Mouse (Mus musculus) adrenal gland, adult 8-10 months (tissue): ENCODE measurements around the gene Mxra8. TPM values are rescaled to one million over a fixed set of nuclear protein-coding genes. Genes with fewer than 3 reads are reported as not detected.

Source experiments
- DNase-seq: peaks from one replicate; pipeline ENCODE4 v3.0.0; 2022
- microRNA-seq, 2 experiments: library from miRNA; unstranded; fragments of <30 nt; microRNA quantifications; one replicate each; pipeline ENCODE4 v1.2.0; 2022
- total RNA-seq, 4 experiments: library from RNA; stranded (reverse); gene quantifications; 2 replicates each; pipeline ENCODE4 v1.2.4; 2022

Gene Mxra8
- total RNA-seq, 4 experiments from 2014 or later: 45.1 to 93.9 (median 66.8) TPM

GRCm38 (mm10) chr4:155863001-155863400 lies 23.5 kb downstream of the Mxra8 start, which contains the start of gene Tas1r3:
Tas1r3 (minus strand) TSS chr4:155863362.
- DNase-seq: peak; percentile 4

- no peak for DNase-seq
Measured at GRCm38 (mm10) chr4:155868614-155869298, 29.3 kb downstream of the Mxra8 start.

- peak; percentile 96 for DNase-seq
Measured at GRCm38 (mm10) chr4:155869317-155870033, 30.0 kb downstream of the Mxra8 start, which contains the start of the genes Cptp and Ints11. Cptp (minus strand) TSS chr4:155869440. Ints11 (plus strand) TSS chr4:155869546.

GRCm38 (mm10) chr4:155871404-155871803 lies 31.9 kb downstream of the Mxra8 start:
- no peak for DNase-seq

- DNase-seq: peak; percentile 0
Measured at GRCm38 (mm10) chr4:155883587-155883986, 44.1 kb downstream of the Mxra8 start.

- no peak for DNase-seq
Measured at GRCm38 (mm10) chr4:155886330-155886729, 46.9 kb downstream of the Mxra8 start.

- DNase-seq: peak; percentile 0
Measured at GRCm38 (mm10) chr4:155887674-155888073, 48.2 kb downstream of the Mxra8 start.

- peak; percentile 0 for DNase-seq
Measured at GRCm38 (mm10) chr4:155888181-155888580, 48.7 kb downstream of the Mxra8 start.

- DNase-seq: no peak
Measured at GRCm38 (mm10) chr4:155889316-155889715, 49.8 kb downstream of the Mxra8 start.

GRCm38 (mm10) chr4:155891011-155891471 lies 51.6 kb downstream of the Mxra8 start:
- DNase-seq: no peak

- DNase-seq: peak; percentile 92
Measured at GRCm38 (mm10) chr4:155891551-155892001, 52.1 kb downstream of the Mxra8 start, which contains the start of the genes Pusl1 and Acap3. Pusl1 (minus strand) TSS chr4:155891781. Acap3 (plus strand) TSS chr4:155891822.

- DNase-seq: peak; percentile 69
Measured at GRCm38 (mm10) chr4:155892017-155892416, 52.5 kb downstream of the Mxra8 start.

- DNase-seq: no peak
Measured at GRCm38 (mm10) chr4:155892438-155893211, 53.1 kb downstream of the Mxra8 start.

- no peak for DNase-seq
Measured at GRCm38 (mm10) chr4:155893212-155893690, 53.8 kb downstream of the Mxra8 start.

Small RNAs within 50 kb of the gene (microRNA-seq; reads per million reads assigned to microRNA genes)
- gene Gm27743: 0 reads per million in 2 experiments

Other genes starting within 250 kb of the Mxra8 start
- gene Slc35e2, start 238.3 kb upstream of the Mxra8 start, total RNA-seq: 10 to 100 TPM; 38.8 to 54.2 (median 44.9) TPM
- gene Cdk11b, start 214.8 kb upstream of the Mxra8 start, total RNA-seq: 10 to 100 TPM; 43.1 to 56.6 (median 47.3) TPM
- not detected for gene Gm10563, start 194.3 kb upstream of the Mxra8 start, total RNA-seq
- 1 to 10 TPM; 4.8 to 8.4 (median 6.7) TPM for gene Mmp23, start 186.3 kb upstream of the Mxra8 start, total RNA-seq
- gene Mib2, start 170.5 kb upstream of the Mxra8 start, total RNA-seq: 10 to 100 TPM; 53.5 to 74.5 (median 61.5) TPM
- 10 to 100 TPM; 67.7 to 72.0 (median 69.9) TPM for gene Fndc10, start 145.3 kb upstream of the Mxra8 start, total RNA-seq
- gene Ssu72, start 134.9 kb upstream of the Mxra8 start, total RNA-seq: 100 to 1,000 TPM; 106 to 127 (median 114) TPM
- 1 to 10 TPM in 3 of 4 experiments, under 1 TPM in 1; 0.90 to 1.2 (median 1.1) TPM for gene Tmem240, start 104.9 kb upstream of the Mxra8 start, total RNA-seq
- gene Atad3a, start 78.6 kb upstream of the Mxra8 start, total RNA-seq: 10 to 100 TPM; 69.5 to 90.1 (median 77.6) TPM
- 1 to 10 TPM; 3.2 to 6.9 (median 4.7) TPM for gene Vwa1, start 65.0 kb upstream of the Mxra8 start, total RNA-seq
- 1 to 10 TPM in 1 of 4 experiments, under 1 TPM in 3; 0.17 to 1.0 (median 0.62) TPM for gene Tmem88b, start 53.8 kb upstream of the Mxra8 start, total RNA-seq
- not detected for gene Ankrd65, start 49.2 kb upstream of the Mxra8 start, total RNA-seq
- 100 to 1,000 TPM; 102 to 144 (median 126) TPM for gene Mrpl20, start 36.8 kb upstream of the Mxra8 start, total RNA-seq
- 100 to 1,000 TPM in 3 of 4 experiments, 10 to 100 TPM in 1; 88.5 to 164 (median 122) TPM for gene Ccnl2, start 27.2 kb upstream of the Mxra8 start, total RNA-seq
- gene Aurkaip1, start 8.4 kb upstream of the Mxra8 start, total RNA-seq: 100 to 1,000 TPM; 134 to 175 (median 158) TPM
- 100 to 1,000 TPM in 1 of 4 experiments, 10 to 100 TPM in 3; 69.6 to 110 (median 73.1) TPM for gene Dvl1, start 7.7 kb downstream of the Mxra8 start, total RNA-seq
- gene Tas1r3, start 23.7 kb downstream of the Mxra8 start, total RNA-seq: 1 to 10 TPM in 1 of 4 experiments, under 1 TPM in 3; 0.46 to 1.2 (median 0.62) TPM
- 10 to 100 TPM; 16.4 to 29.0 (median 17.9) TPM for gene Cptp, start 29.8 kb downstream of the Mxra8 start, total RNA-seq
- 10 to 100 TPM; 32.3 to 34.6 (median 33.3) TPM for gene Ints11, start 29.9 kb downstream of the Mxra8 start, total RNA-seq
- gene Pusl1, start 52.1 kb downstream of the Mxra8 start, total RNA-seq: 10 to 100 TPM; 23.2 to 51.5 (median 41.4) TPM
- 10 to 100 TPM; 18.2 to 49.2 (median 30.9) TPM for gene Acap3, start 52.1 kb downstream of the Mxra8 start, total RNA-seq
- 10 to 100 TPM; 64.3 to 87.8 (median 77.0) TPM for gene Ube2j2, start 104.2 kb downstream of the Mxra8 start, total RNA-seq
- gene C1qtnf12, start 122.6 kb downstream of the Mxra8 start, total RNA-seq: 10 to 100 TPM; 34.7 to 88.1 (median 58.1) TPM
- 1 to 10 TPM; 7.8 to 9.5 (median 8.9) TPM for gene B3galt6, start 153.0 kb downstream of the Mxra8 start, total RNA-seq
- 100 to 1,000 TPM; 290 to 326 (median 308) TPM for gene Sdf4, start 153.2 kb downstream of the Mxra8 start, total RNA-seq
- 1 to 10 TPM; 1.0 to 3.0 (median 2.0) TPM for gene Tnfrsf4, start 174.2 kb downstream of the Mxra8 start, total RNA-seq
- gene Tnfrsf18, start 186.5 kb downstream of the Mxra8 start, total RNA-seq: 1 to 10 TPM in 1 of 4 experiments, under 1 TPM in 1, not detected in 2; 0.42 to 1.2 TPM
- gene Ttll10, start 219.7 kb downstream of the Mxra8 start, total RNA-seq: 1 to 10 TPM in 1 of 4 experiments, under 1 TPM in 2, not detected in 1; 0.38 to 1.2 (median 0.86) TPM